Mouse (Mus musculus) spleen, postnatal 4 days (tissue): ENCODE data around the gene Nlrp9b.
"Not testable (repeated sequence)": the region's sequence is repeated elsewhere in the genome, so short reads cannot be mapped to it uniquely, and the experiment has no call there.

Source experiments
- DNase-seq, 2 experiments: peaks; one replicate each; pipeline ENCODE4 v3.0.0; 2022; ENCODE audit warnings: low spot score in 2 of 2

Gene Nlrp9b

GRCm38 (mm10) chr7:19991165-19991564, at the start of gene Nlrp9b:
Nlrp9b (plus strand) TSS chr7:19991465.
- not testable (repeated sequence) for DNase-seq

GRCm38 (mm10) chr7:19944709-19945108, 46.6 kb upstream of the Nlrp9b start:
- no peak for DNase-seq

DNA sequence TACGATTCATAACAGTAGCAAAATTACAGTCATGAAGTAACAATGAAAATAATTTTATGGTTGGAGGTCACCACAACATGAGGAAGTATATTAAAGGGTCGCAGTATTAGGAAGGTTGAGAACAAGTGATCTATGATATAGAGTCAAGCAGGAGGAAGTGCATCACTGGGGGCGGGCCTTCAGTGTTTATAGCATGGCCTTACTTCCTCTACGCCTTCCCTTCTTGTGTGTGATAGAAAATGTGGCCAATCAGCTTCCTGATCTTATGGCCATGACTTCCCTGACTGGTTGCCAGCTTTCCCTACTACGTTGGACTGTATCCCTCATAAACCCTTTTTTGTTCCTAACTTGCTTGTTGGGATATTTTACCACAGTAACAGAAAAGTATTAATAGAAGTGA, 46.1 kb upstream of the Nlrp9b start:
- no peak for DNase-seq

GRCm38 (mm10) chr7:19945821-19946515, 45.3 kb upstream of the Nlrp9b start:
- no peak for DNase-seq

DNA sequence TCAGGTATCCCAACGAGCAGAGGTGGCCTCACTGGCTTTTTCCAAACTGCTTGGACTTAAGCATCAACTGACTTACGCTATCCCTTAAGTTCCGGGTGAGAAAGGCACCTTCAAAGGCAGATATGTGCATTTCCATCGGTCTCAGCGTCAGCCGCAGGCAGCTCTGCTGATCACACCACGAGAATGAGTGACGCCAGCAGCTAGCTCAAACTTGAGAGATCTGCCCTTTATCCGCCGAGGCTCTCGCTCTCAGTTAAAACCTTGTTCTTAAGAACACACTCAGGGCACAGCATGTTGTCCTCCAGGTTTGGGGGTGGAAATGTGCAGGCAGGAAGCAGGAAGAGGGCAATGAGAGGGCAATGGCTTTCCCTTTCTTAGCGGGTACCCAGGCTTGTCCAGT, 42.3 kb upstream of the Nlrp9b start:
- DNase-seq, result no peak

GRCm38 (mm10) chr7:19949996-19950395, 41.3 kb upstream of the Nlrp9b start:
- DNase-seq, result no peak

GRCm38 (mm10) chr7:19950589-19950988, 40.7 kb upstream of the Nlrp9b start, which contains the start of gene Igsf23:
Igsf23 (minus strand) TSS chr7:19950756.
- no peak for DNase-seq

GRCm38 (mm10) chr7:19952320-19952986, 38.8 kb upstream of the Nlrp9b start:
- no peak for DNase-seq

DNA sequence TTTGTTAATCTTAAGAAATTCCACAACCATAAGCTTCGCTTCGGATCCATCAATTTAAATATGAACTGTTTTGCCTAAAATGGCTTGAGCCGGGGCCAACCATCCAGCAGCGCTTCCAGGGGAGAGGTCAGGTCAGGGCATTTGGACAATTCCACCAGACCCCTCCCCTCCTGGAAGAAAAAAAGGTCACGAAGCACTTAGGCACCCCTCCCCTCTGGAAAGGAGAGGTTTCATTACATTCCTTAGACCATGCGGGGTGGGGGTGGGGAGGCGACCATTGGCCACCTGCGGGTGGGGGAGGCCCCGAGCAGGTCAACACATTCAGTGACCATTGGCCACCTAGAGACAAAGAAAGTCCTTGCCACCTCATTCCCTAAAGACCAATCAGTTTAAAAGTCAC, 38.2 kb upstream of the Nlrp9b start:
- no peak for DNase-seq

GRCm38 (mm10) chr7:19955861-19956260, 35.4 kb upstream of the Nlrp9b start:
- DNase-seq, result no peak

- DNase-seq, result peak; percentile 72 to 89
Observed at GRCm38 (mm10) chr7:19956341-19956781, 34.9 kb upstream of the Nlrp9b start.

- no peak for DNase-seq
Observed at GRCm38 (mm10) chr7:19962423-19962822, 28.8 kb upstream of the Nlrp9b start.

GRCm38 (mm10) chr7:19964985-19965579, 26.2 kb upstream of the Nlrp9b start, which contains the start of gene Ceacam20:
Ceacam20 (plus strand) TSS chr7:19965412.
- no peak for DNase-seq

DNA sequence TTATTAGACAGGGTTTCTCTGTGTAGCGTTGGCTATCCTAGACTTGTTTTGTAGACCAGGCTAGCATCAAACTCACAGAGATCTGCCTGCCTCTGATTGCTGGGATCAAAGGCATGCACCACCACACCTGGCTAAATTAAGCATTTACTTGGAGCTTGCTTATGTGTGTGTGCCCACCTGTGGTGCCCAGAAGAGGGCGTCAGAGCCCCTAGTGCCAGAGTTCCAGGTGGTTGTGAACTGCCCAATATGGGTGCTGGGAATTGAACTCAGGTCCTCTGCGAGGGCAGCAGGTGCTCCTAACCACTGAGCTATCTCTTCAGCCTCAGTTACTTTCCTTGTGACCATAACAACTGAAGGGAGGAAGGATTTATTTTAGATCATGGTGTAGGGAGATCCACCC, 22.2 kb upstream of the Nlrp9b start:
- no peak for DNase-seq

- no peak for DNase-seq
Observed at GRCm38 (mm10) chr7:19969541-19970090, 21.6 kb upstream of the Nlrp9b start.

- no peak for DNase-seq
Observed at GRCm38 (mm10) chr7:19970196-19970595, 21.1 kb upstream of the Nlrp9b start.

DNA sequence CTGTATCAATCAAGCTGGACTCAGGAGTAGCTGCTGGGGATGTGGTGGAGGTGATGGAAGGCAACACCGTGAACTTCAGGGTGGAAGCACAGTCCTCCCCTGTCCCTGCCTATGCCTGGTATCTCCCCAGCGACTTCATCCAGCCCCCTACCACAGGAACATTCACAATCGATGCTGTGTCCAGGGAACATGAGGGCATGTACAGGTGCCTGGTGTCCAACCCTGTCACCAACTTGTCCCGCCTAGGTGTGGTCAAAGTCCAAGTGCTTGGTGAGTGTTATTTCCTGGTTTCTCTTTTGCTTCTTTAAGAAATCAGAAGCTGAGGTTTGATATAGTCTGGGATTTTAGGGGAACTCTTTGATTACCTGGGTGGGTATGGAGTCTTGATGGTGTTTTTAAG, 19.7 kb upstream of the Nlrp9b start:
- DNase-seq, result no peak

DNA sequence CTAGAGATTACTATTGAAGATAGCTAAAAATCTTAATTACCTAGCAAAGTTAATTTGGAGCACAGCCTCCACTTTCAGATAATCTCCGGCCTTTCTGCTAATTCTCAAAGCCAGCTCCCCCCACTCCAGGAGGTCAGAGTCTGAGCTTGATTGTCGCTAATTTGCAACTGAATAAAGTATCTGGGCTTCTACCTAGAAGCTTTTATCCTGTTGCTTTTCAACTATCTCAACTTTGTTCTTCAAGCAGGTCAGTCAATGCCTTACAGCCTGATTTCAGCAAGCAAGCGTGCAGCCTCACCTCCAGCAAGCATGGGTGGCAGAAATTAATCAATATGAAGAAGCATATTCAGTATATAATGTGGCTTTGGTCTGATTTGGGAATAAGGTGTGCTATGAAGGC, 5.5 kb downstream of the Nlrp9b start:
- DNase-seq, result not testable (repeated sequence)

- no peak for DNase-seq
Observed at GRCm38 (mm10) chr7:20009987-20010386, 18.7 kb downstream of the Nlrp9b start.

DNA sequence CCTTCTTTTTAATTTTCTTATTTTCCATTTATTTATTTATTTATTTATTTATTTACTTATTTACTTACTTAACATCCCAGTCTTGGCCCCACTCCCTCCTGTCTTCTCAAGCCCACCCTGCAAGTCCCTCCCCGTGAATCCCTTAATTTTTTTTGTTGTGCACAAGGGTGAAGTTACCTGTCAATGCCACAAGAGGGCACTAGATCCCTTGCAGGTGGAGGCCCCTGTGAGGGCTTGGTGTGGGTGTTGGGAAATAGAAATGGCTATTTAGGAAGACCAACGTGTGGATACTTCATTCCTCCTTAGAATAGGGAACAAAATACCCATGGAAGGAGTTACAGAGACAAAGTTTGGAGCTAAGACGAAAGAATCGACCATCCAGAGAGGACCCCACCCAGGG, 72.8 kb downstream of the Nlrp9b start:
- DNase-seq, result not testable (repeated sequence)

DNA sequence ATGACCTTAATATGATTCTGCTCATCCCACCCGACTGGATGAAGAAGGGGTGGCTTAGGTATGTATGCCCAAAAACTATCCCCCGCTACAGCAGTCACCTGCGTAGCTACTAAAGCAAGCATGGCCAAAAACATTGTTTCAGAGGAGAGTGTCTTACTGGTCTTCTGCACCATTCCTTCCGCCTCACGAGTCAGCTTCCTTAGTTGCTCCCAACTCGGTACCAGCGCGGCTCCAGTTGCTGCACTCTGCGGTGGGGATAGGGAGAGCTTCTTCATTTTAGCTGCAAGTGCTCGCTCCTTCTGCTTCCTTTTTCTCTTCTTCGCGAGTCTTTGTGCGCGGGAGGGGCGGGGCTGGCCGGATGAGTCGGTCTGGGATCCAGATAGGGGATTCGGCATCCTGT, 86.9 kb downstream of the Nlrp9b start:
- not testable (repeated sequence) for DNase-seq

GRCm38 (mm10) chr7:20099380-20099779, 108.1 kb downstream of the Nlrp9b start, which contains the start of gene Vmn1r91:
Vmn1r91 (plus strand) TSS chr7:20099680.
- not testable (repeated sequence) for DNase-seq
